Mouse (Mus musculus) small intestine, adult 2 months (tissue): ENCODE measurements around the gene Prph. TPM values are rescaled to one million over a fixed set of nuclear protein-coding genes. Genes with fewer than 3 reads are reported as not detected.
A peak's percentile ranks its signal among the peaks of the same experiment; 100 is the strongest.

ENCODE experiments used
- H3K27ac ChIP-seq: fragments of 200-500 bp; 2 replicates; pipeline ENCODE4 v1.5.1; 2012; ENCODE audit warnings: low read depth, low read length, control low read depth, inconsistent platforms; ENCODE audit not compliant: insufficient read depth
- H3K27me3 ChIP-seq: fragments of 200-500 bp; 2 replicates; pipeline ENCODE4 v1.6.1; 2012; ENCODE audit warnings: mild to moderate bottlenecking, moderate library complexity, low read length, inconsistent platforms; ENCODE audit not compliant: control insufficient read depth, insufficient read depth
- H3K36me3 ChIP-seq: fragments of 200-500 bp; 2 replicates; pipeline ENCODE4 v1.6.1; 2012; ENCODE audit warnings: mild to moderate bottlenecking, low read length, control low read depth, inconsistent platforms; ENCODE audit not compliant: control insufficient read depth, insufficient read depth
- H3K4me1 ChIP-seq: fragments of 200-500 bp; 2 replicates; pipeline ENCODE4 v1.6.1; 2012; ENCODE audit warnings: low read length, inconsistent platforms, mixed read lengths; ENCODE audit not compliant: control insufficient read depth, insufficient read depth, insufficient read length
- H3K4me3 ChIP-seq: fragments of 200-500 bp; 2 replicates; pipeline ENCODE4 v1.5.1; 2012; ENCODE audit warnings: low read depth, mild to moderate bottlenecking, control low read depth, inconsistent platforms, low read length, moderate library complexity
- CTCF ChIP-seq: fragments of 200-500 bp; IDR thresholded peaks from 2 replicates; pipeline ENCODE4 v1.5.1; 2012; ENCODE audit warnings: low read depth, mild to moderate bottlenecking, control low read depth, inconsistent platforms, low read length, moderate library complexity, mixed read lengths; ENCODE audit not compliant: insufficient replicate concordance, insufficient read length; ENCODE audit errors: extremely low read depth
- POLR2A ChIP-seq: fragments of 200-500 bp; IDR thresholded peaks from 2 replicates; pipeline ENCODE4 v1.6.1; 2012; ENCODE audit warnings: low read depth, mild to moderate bottlenecking, control low read depth, inconsistent platforms, low read length, moderate library complexity
- WGBS: fragments of 180-500 bp; shearing (Covaris S2); methylation state at CpG from one replicate; pipeline ENCODE4 v1.1.7; 2018; 5-methylcytosine and 5-hydroxymethylcytosine counted together
- polyA plus RNA-seq: library from polyadenylated mRNA; depleted of rRNA; stranded (reverse); fragments of >200 nt; gene quantifications from 2 replicates; pipeline ENCODE4 v1.2.3, GENCODE M21; 2012

Gene Prph
- polyA plus RNA-seq, 1 experiment = 4.6 TPM

DNA sequence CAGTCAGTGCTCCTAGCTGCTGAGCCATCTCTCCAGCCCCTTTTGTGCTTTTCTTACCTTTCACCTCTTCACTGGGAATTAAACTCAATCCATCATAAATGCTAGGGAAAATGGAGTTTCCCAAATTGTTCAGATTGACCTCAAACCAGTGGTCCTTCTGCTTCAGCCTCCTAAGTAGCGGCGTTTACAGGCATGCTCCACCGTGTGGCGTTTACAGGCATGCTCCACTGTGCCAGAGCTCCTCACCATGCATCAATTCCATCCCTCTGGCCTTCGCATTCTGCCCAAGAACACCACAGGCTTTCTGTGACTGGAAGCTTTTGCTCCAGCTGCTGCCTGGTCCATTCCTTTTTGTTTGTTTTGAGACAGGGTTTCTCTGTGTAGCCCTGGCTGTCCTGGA is 27.9 kb upstream of the Prph start:
- Histone ChIP-seq H3K27me3 (no peaks in the 10 kb centered on the region), H3K27ac (no peak overlapping the region), H3K4me3 (no peak overlapping the region), H3K4me1 (0 out of 2 replicates have a peak, but pooled peaks cover 2% of the 10 kb centered on the region), H3K36me3 (no peaks in the 10 kb centered on the region)
- TF ChIP-seq CTCF = no peak
- no peak for TF ChIP-seq POLR2A
- WGBS = 80% methylated on average over 5 of the region's 5 CpGs

DNA sequence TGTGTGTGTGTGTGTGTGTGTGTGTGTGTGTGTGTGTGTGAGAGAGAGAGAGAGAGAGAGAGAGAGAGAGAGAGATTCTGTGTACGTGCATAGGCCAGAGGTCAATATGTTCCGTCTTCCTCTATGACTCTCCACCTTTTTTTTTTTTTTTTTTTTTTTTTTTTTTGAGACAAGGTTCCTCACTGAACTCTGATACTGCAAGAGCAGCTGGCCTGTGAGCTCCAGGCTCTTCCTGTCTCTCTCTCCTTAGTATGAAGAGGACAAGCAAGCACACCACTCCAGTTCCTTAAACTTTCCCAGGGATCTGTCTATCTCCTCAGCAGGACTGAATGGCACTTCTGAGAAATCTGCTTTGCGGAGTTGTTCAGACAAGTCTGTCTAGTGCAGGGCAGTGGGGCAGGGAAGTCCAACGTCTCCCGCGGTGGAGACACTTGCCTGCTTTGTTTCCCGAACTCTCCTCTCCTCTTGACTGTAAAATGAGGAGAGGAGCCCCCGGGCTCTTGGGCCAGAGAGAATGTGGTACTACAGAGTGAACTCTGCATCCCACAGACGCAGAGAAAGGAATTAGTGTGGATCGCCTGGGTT is 26.0 kb upstream of the Prph start:
- H3K4me3 ChIP-seq = peak overlapping the region; percentile 85
- H3K27me3 ChIP-seq = no peaks in the 10 kb centered on the region
- H3K27ac ChIP-seq = peak overlapping the region; percentile 98
- 0 out of 2 replicates have a peak, but pooled peaks cover 2% of the 10 kb centered on the region for H3K4me1 ChIP-seq
- WGBS = under 1% methylated on average over 10 of the region's 10 CpGs
- H3K36me3 ChIP-seq = peaks cover 6% of the 10 kb centered on the region
- TF ChIP-seq CTCF = no peak; the same call in 1 of the 2 replicates
- TF ChIP-seq POLR2A = peak; percentile 27; the same call in 1 of the 2 replicates

DNA sequence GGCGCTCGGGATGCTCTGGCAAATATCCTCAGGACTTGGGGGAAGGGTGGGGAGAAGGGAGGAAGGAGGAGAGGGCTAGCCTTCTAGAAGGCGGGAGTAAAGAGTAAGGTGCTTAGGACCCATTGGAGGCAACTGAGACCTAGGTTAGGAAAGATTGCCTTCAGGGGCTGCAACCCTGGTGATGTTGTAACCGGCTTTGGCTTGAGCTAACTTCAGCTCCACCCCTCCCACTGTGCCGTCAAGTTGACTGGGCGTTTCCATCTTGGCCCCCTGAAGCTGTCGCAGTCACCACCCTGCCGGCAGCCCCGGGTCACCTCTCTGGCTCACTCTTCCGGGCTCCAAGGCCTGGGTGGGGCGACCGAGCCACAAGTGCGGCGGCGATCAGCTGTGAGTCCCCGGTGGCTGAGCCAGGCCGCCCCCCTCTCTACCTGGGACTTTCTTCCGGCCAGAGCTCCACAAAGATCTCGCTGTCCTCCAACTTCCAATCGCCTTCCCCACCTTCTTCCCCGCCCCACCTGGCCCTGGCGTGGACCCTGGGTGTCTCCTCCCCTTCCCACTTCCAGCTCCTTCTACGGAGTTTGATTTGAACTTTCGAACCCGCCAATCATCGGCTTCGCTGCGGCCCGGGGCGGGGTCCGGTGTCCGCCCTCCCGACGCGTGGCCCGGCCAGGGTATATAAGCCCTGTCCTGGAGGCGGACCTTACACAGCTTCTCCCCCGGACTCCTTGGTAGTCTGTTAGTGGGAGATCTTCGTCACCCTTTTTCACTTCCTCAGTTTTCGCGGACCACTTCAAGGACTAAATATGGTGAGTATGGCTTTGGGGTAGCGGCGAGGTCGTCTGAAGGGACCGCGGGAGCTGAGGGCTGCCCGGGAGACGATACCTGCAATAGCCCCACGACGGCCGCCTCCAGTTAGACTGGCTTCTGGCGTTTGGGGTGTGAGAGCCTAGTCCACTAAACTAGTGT is 25.1 kb upstream of the Prph start, which contains the start of gene Tuba1c:
Gene Tuba1c, plus strand, starts transcription at position 273 of the 966 bp plus-strand sequence.
- Histone ChIP-seq H3K4me1 (0 out of 2 replicates have a peak, but pooled peaks cover 2% of the 10 kb centered on the region), H3K4me3 (peak within 1 kb of the TSS; percentile 85), H3K36me3 (peaks cover 11% of the 10 kb centered on the region), H3K27me3 (no peaks in the 10 kb centered on the region), H3K27ac (peak within 1 kb of the TSS; percentile 98)
- WGBS = 1% methylated on average over 52 of the region's 52 CpGs
- TF ChIP-seq CTCF (no peak), POLR2A (peak; percentile 97)

DNA sequence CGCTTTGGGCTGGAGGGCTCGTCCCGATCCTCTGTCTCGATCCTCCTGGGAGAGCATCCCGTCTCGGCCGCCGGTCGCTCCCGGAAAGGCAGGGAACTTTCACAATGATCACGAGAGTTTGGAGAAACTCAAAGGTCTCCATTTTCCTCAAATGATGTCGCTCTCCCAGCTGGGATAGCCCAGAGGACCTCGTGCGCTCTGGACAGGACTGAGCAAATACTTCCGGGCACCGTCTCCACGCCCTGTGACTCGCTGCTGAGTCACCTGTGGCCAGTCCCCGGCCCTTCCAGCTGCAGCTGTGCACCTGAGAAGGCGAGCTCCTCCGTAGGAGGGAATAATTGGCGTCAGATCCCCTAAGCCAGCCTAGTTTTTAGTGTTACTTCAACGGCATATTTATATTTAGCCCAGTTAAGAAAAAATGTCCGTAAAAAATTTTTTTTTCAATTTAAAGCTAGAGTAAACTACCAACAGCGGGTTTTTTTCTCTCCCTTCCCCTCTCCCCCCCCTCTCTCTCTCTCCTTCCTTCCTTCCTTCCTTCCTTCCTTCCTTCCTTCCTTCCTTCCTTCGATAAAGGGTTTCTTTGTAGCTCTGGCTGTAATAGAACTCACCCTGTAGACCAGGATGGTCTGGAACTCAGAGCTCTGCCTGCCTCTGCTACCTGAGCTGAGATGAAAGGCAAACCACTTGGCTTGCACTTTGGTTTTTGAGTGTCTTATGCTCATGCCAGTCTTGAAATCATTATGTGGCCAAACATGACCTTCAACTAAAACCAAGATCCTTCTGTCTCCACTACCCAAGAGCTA is 24.2 kb upstream of the Prph start:
- H3K27ac ChIP-seq = peak overlapping the region; percentile 98
- H3K4me3 ChIP-seq = peak overlapping the region; percentile 85
- no peaks in the 10 kb centered on the region for H3K27me3 ChIP-seq
- H3K36me3 ChIP-seq = peaks cover 20% of the 10 kb centered on the region
- TF ChIP-seq CTCF (no peak), POLR2A (no peak; the same call in 1 of the 2 replicates)
- 0 out of 2 replicates have a peak, but pooled peaks cover 2% of the 10 kb centered on the region for H3K4me1 ChIP-seq
- 2% methylated on average over 26 of the region's 26 CpGs for WGBS

DNA sequence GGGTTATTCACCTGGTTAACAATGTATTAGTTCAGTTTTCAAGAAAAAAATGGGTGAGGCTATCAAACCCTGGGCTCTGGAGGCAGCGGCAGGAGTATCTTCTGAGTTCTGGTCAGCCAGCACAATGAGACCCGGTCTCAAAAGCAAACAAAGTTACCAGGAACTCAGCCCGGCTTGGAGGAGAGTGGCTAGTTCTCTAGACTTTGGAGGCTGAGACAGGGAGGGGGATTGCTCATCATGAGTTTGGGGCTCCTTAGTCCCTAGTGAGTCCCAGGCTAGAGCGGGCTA is 23.6 kb upstream of the Prph start:
- no peaks in the 10 kb centered on the region for H3K27me3 ChIP-seq
- H3K4me1 ChIP-seq = 0 out of 2 replicates have a peak, but pooled peaks cover 2% of the 10 kb centered on the region
- peak overlapping the region; percentile 98 for H3K27ac ChIP-seq
- peaks cover 25% of the 10 kb centered on the region for H3K36me3 ChIP-seq
- TF ChIP-seq CTCF = no peak
- TF ChIP-seq POLR2A = no peak
- WGBS = 18% methylated on average over 4 of the region's 4 CpGs
- peak overlapping the region; percentile 85 for H3K4me3 ChIP-seq

DNA sequence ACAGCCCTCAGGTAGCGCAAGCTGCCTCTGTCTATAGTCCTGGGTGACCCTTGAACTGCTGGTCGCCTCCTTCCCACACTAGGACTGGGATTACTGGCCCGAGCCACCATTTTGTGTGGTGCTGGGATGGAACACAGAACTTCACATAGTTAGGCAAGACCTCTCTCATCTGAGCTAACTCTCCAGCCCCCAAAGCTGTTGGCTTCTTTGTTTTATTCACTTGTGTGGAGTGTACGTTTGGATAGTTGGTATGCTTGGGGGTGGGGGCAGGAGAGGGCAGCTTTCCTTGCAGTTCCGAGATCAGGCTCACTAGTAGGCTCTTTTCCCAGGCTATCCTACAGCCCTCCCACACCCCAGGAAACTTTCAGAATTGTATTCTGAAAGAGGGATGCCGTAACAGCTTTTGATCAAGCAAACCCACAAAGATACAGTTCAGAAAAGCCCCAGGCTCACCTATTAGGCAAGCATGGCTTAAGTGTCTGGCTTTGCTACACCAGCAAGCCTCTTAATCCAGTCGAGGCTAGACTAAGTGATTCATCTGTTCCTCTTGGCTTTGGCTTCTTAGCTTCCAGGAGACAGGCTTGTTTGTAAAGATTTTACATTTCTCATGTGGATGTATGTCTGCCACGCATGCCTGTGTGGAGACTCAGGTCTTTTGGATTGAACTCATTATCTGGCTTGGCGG is 22.8 kb upstream of the Prph start:
- H3K36me3 ChIP-seq = peaks cover 29% of the 10 kb centered on the region
- H3K27ac ChIP-seq = peak overlapping the region; percentile 35
- no peaks in the 10 kb centered on the region for H3K27me3 ChIP-seq
- H3K4me3 ChIP-seq = peak overlapping the region; percentile 54
- 27% methylated on average over 9 of the region's 9 CpGs for WGBS
- 0 out of 2 replicates have a peak, but pooled peaks cover 2% of the 10 kb centered on the region for H3K4me1 ChIP-seq
- TF ChIP-seq CTCF (no peak), POLR2A (no peak)
